Mouse (Mus musculus): ENCODE data around the gene Rccd1.
A peak's percentile ranks its signal among the peaks of the same experiment; 100 is the strongest.
"Not testable (repeated sequence)": the region's sequence is repeated elsewhere in the genome, so short reads cannot be mapped to it uniquely, and the experiment has no call there.

The Rccd1 gene

GRCm38 (mm10) chr7:80325292-80325868 lies 1.1 kb upstream of the Rccd1 start:
- Histone ChIP-seq H3K36me3 (ENCODE audit: insufficient read depth, low read length) (peaks cover 56% of the 10 kb centered on the region), H3K4me1 (replicated peaks; ENCODE audit: low read depth, low read length) (peaks cover 47% of the 10 kb centered on the region), H3K4me3 (replicated peaks; ENCODE audit: low read length) (peak overlapping the region; percentile 66), H3K9me3 (ENCODE audit: low read length) (no peaks in the 10 kb centered on the region), H3K27me3 (ENCODE audit: insufficient read depth, low read length) (no peaks in the 10 kb centered on the region)
- TF ChIP-seq POU5F1 (IDR thresholded peaks at IDR 0.05; ENCODE audit: borderline replicate concordance, low read length) = no peak

GRCm38 (mm10) chr7:80324816-80325119 lies 514 bp upstream of the Rccd1 start:
- H3K9me3 ChIP-seq (ENCODE audit: low read length); H3K27me3 ChIP-seq (ENCODE audit: insufficient read depth, low read length); H3K4me3 ChIP-seq (replicated peaks; ENCODE audit: low read length): not testable (repeated sequence)
- Histone ChIP-seq H3K36me3 (ENCODE audit: insufficient read depth, low read length) (peaks cover 54% of the 10 kb centered on the region), H3K4me1 (replicated peaks; ENCODE audit: low read depth, low read length) (peaks cover 53% of the 10 kb centered on the region)

- H3K9me3 ChIP-seq (ENCODE audit: low read length) = no peaks in the 10 kb centered on the region
- H3K4me1 ChIP-seq (replicated peaks; ENCODE audit: low read depth, low read length) = peaks cover 56% of the 10 kb centered on the region
- H3K27me3 ChIP-seq (ENCODE audit: insufficient read depth, low read length) = no peaks in the 10 kb centered on the region
- peak overlapping the region; percentile 86 for H3K4me3 ChIP-seq (replicated peaks; ENCODE audit: low read length)
- H3K36me3 ChIP-seq (ENCODE audit: insufficient read depth, low read length) = peaks cover 59% of the 10 kb centered on the region
- TF ChIP-seq NANOG (IDR thresholded peaks at IDR 0.05; ENCODE audit: borderline replicate concordance, low read length) (no peak), POU5F1 (IDR thresholded peaks at IDR 0.05; ENCODE audit: borderline replicate concordance, low read length) (no peak), CTCF (conservative IDR thresholded peaks at IDR 0.05; ENCODE audit: low read length) (no peak)
Observed at GRCm38 (mm10) chr7:80323336-80323735, 918 bp downstream of the Rccd1 start.

- Histone ChIP-seq H3K27me3 (ENCODE audit: insufficient read depth, low read length) (no peaks in the 10 kb centered on the region), H3K9me3 (ENCODE audit: low read length) (no peaks in the 10 kb centered on the region), H3K36me3 (ENCODE audit: insufficient read depth, low read length) (peaks cover 53% of the 10 kb centered on the region), H3K4me1 (replicated peaks; ENCODE audit: low read depth, low read length) (peaks cover 39% of the 10 kb centered on the region), H3K4me3 (replicated peaks; ENCODE audit: low read length) (peak overlapping the region; percentile 70)
- TF ChIP-seq CTCF (conservative IDR thresholded peaks at IDR 0.05; ENCODE audit: low read length) (no peak), POU5F1 (IDR thresholded peaks at IDR 0.05; ENCODE audit: borderline replicate concordance, low read length) (no peak), NANOG (IDR thresholded peaks at IDR 0.05; ENCODE audit: borderline replicate concordance, low read length) (no peak)
Observed at GRCm38 (mm10) chr7:80319846-80320496, 4.3 kb downstream of the Rccd1 start.

GRCm38 (mm10) chr7:80318670-80319069 lies 5.6 kb downstream of the Rccd1 start:
- Histone ChIP-seq H3K9me3 (ENCODE audit: low read length) (no peaks in the 10 kb centered on the region), H3K27me3 (ENCODE audit: insufficient read depth, low read length) (no peaks in the 10 kb centered on the region), H3K36me3 (ENCODE audit: insufficient read depth, low read length) (peaks cover 65% of the 10 kb centered on the region), H3K4me3 (replicated peaks; ENCODE audit: low read length) (no peak overlapping the region), H3K4me1 (replicated peaks; ENCODE audit: low read depth, low read length) (peaks cover 46% of the 10 kb centered on the region)
- TF ChIP-seq POU5F1 (IDR thresholded peaks at IDR 0.05; ENCODE audit: borderline replicate concordance, low read length) (no peak), NANOG (IDR thresholded peaks at IDR 0.05; ENCODE audit: borderline replicate concordance, low read length) (no peak), CTCF (conservative IDR thresholded peaks at IDR 0.05; ENCODE audit: low read length) (no peak)

GRCm38 (mm10) chr7:80317439-80318115 lies 6.7 kb downstream of the Rccd1 start:
- no peaks in the 10 kb centered on the region for H3K9me3 ChIP-seq (ENCODE audit: low read length)
- TF ChIP-seq NANOG (IDR thresholded peaks at IDR 0.05; ENCODE audit: borderline replicate concordance, low read length) (no peak), CTCF (conservative IDR thresholded peaks at IDR 0.05; ENCODE audit: low read length) (no peak), POU5F1 (IDR thresholded peaks at IDR 0.05; ENCODE audit: borderline replicate concordance, low read length) (no peak)
- no peaks in the 10 kb centered on the region for H3K27me3 ChIP-seq (ENCODE audit: insufficient read depth, low read length)
- H3K36me3 ChIP-seq (ENCODE audit: insufficient read depth, low read length) = peaks cover 76% of the 10 kb centered on the region
- no peak overlapping the region for H3K4me3 ChIP-seq (replicated peaks; ENCODE audit: low read length)
- peaks cover 37% of the 10 kb centered on the region for H3K4me1 ChIP-seq (replicated peaks; ENCODE audit: low read depth, low read length)

GRCm38 (mm10) chr7:80315733-80316132 lies 8.5 kb downstream of the Rccd1 start:
- TF ChIP-seq NANOG (IDR thresholded peaks at IDR 0.05; ENCODE audit: borderline replicate concordance, low read length) = no peak
- no peak for TF ChIP-seq POU5F1 (IDR thresholded peaks at IDR 0.05; ENCODE audit: borderline replicate concordance, low read length)
- TF ChIP-seq CTCF (conservative IDR thresholded peaks at IDR 0.05; ENCODE audit: low read length) = no peak
- Histone ChIP-seq H3K9me3 (ENCODE audit: low read length) (no peaks in the 10 kb centered on the region), H3K36me3 (ENCODE audit: insufficient read depth, low read length) (peaks cover 85% of the 10 kb centered on the region), H3K4me1 (replicated peaks; ENCODE audit: low read depth, low read length) (peaks cover 27% of the 10 kb centered on the region), H3K4me3 (replicated peaks; ENCODE audit: low read length) (no peak overlapping the region), H3K27me3 (ENCODE audit: insufficient read depth, low read length) (no peaks in the 10 kb centered on the region)

- Histone ChIP-seq H3K9me3 (ENCODE audit: low read length) (no peaks in the 10 kb centered on the region), H3K36me3 (ENCODE audit: insufficient read depth, low read length) (peaks cover 99% of the 10 kb centered on the region), H3K4me1 (replicated peaks; ENCODE audit: low read depth, low read length) (peaks cover 33% of the 10 kb centered on the region), H3K4me3 (replicated peaks; ENCODE audit: low read length) (no peak overlapping the region), H3K27me3 (ENCODE audit: insufficient read depth, low read length) (no peaks in the 10 kb centered on the region)
- TF ChIP-seq POU5F1 (IDR thresholded peaks at IDR 0.05; ENCODE audit: borderline replicate concordance, low read length) = no peak
- no peak for TF ChIP-seq NANOG (IDR thresholded peaks at IDR 0.05; ENCODE audit: borderline replicate concordance, low read length)
- TF ChIP-seq CTCF (conservative IDR thresholded peaks at IDR 0.05; ENCODE audit: low read length) = no peak
Observed at GRCm38 (mm10) chr7:80310771-80311170, 13.5 kb downstream of the Rccd1 start.

GRCm38 (mm10) chr7:80307766-80308165 lies 16.5 kb downstream of the Rccd1 start:
- H3K9me3 ChIP-seq (ENCODE audit: low read length) = no peaks in the 10 kb centered on the region
- H3K4me3 ChIP-seq (replicated peaks; ENCODE audit: low read length) = no peak overlapping the region
- peaks cover 42% of the 10 kb centered on the region for H3K4me1 ChIP-seq (replicated peaks; ENCODE audit: low read depth, low read length)
- peaks cover 100% of the 10 kb centered on the region for H3K36me3 ChIP-seq (ENCODE audit: insufficient read depth, low read length)
- TF ChIP-seq NANOG (IDR thresholded peaks at IDR 0.05; ENCODE audit: borderline replicate concordance, low read length) (no peak), POU5F1 (IDR thresholded peaks at IDR 0.05; ENCODE audit: borderline replicate concordance, low read length) (no peak), CTCF (conservative IDR thresholded peaks at IDR 0.05; ENCODE audit: low read length) (no peak; the same call in 1 of the 2 replicates)
- H3K27me3 ChIP-seq (ENCODE audit: insufficient read depth, low read length) = no peaks in the 10 kb centered on the region

All from E14TG2a.4 (cell line).